ENCODE assay signal across 8 mouse cellular contexts in the genomic region with DNA sequence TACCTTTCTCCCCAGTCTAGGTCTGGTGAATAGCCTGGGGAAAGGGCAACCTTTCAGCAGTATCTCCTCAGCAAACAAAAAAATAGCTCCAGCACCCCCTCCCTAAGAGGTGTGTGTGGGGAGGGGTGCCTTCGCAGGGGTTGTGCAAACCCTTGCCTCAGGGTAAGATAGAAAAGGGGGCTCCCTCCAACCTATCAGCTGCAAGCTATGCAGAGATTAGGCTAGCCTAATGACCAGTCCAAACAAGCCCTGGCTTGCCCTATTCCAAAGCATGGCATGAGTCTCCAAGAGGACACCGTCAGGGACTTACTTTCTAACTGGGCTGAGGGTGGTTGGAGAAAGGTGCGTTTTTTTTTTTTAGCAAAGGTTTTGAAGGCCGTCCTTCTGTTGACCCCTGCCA. TPM values are rescaled to one million over a fixed set of nuclear protein-coding genes. Genes with fewer than 3 reads are reported as not detected.
DNase-seq lines count a peak whose midpoint lies in the region; ATAC-seq and TF ChIP-seq lines count a peak whose summit lies in the region.

No protein-coding gene starts in this region.

- H3K9me3 ChIP-seq in heart, embryonic 10.5 days = no peaks in the 10 kb centered on the region
- H3K9me3 ChIP-seq in E14TG2a.4 (ENCODE audit: low read length) = no peaks in the 10 kb centered on the region
- no peaks in the 10 kb centered on the region for H3K9me3 ChIP-seq in forebrain, postnatal 0 days (ENCODE audit: low read length)
- no peaks in the 10 kb centered on the region for H3K9me3 ChIP-seq in liver, embryonic 14.5 days (ENCODE audit: control insufficient read depth, low read length)

- no peak for TF ChIP-seq EP300 in liver, embryonic 14.5 days (IDR thresholded peaks at IDR 0.05; ENCODE audit: low read depth)

- 35% methylated on average over 4 of the region's 4 CpGs for WGBS in heart, embryonic 10.5 days
- WGBS in forebrain, postnatal 0 days = 54% methylated on average over 4 of the region's 4 CpGs
- 50% methylated on average over 4 of the region's 4 CpGs for WGBS in liver, embryonic 14.5 days (ENCODE audit: insufficient replicate concordance)

- no peak for TF ChIP-seq CTCF in E14TG2a.4 (conservative IDR thresholded peaks at IDR 0.05; ENCODE audit: low read length)
- no peak for TF ChIP-seq CTCF in forebrain, postnatal 0 days (IDR thresholded peaks at IDR 0.05; ENCODE audit: low read depth)
- TF ChIP-seq CTCF in liver, embryonic 14.5 days (IDR thresholded peaks at IDR 0.05; ENCODE audit: low read depth) = no peak

- peak overlapping the region; percentile 100 for H3K4me3 ChIP-seq in heart, embryonic 10.5 days
- peak overlapping the region; percentile 98 for H3K4me3 ChIP-seq in E14TG2a.4 (replicated peaks; ENCODE audit: low read length)
- H3K4me3 ChIP-seq in forebrain, postnatal 0 days (ENCODE audit: low read depth, low read length) = 0 out of 2 replicates have a peak overlapping the region, but pooled peaks have one; percentile 67
- H3K4me3 ChIP-seq in liver, embryonic 14.5 days (ENCODE audit: insufficient read depth in 1 of 2, low read depth in 2 of 2, low read length in 2 of 2) = peak overlapping the region in 1 of 2 experiments; percentile 93; a peak in 2 of 4 replicates

- peak overlapping the region; percentile 98 for H3K27ac ChIP-seq in heart, embryonic 10.5 days
- H3K27ac ChIP-seq in forebrain, postnatal 0 days (ENCODE audit: low read depth, low read length) = no peak overlapping the region
- no peak overlapping the region; the same call in 1 of the 2 replicates for H3K27ac ChIP-seq in liver, embryonic 14.5 days

- H3K9ac ChIP-seq in forebrain, postnatal 0 days = peak overlapping the region; percentile 89; the same call in 1 of the 2 replicates
- H3K9ac ChIP-seq in liver, embryonic 14.5 days (replicated peaks) = peak overlapping the region; percentile 95

- H3K36me3 ChIP-seq in heart, embryonic 10.5 days = peaks cover 36% of the 10 kb centered on the region
- peaks cover 35% of the 10 kb centered on the region for H3K36me3 ChIP-seq in E14TG2a.4 (ENCODE audit: insufficient read depth, low read length)
- peaks cover 9% of the 10 kb centered on the region for H3K36me3 ChIP-seq in forebrain, postnatal 0 days (ENCODE audit: insufficient read depth)
- peaks cover 9% of the 10 kb centered on the region for H3K36me3 ChIP-seq in liver, embryonic 14.5 days (replicated peaks; ENCODE audit: control insufficient read depth, insufficient read depth, low read depth)

- peak overlapping the region; percentile 89 for H3K4me2 ChIP-seq in forebrain, postnatal 0 days (ENCODE audit: low read depth)
- H3K4me2 ChIP-seq in liver, embryonic 14.5 days (ENCODE audit: low read depth) = peak overlapping the region; percentile 98

- DNase-seq in heart, embryonic 10.5 days (ENCODE audit: low spot score) = no peak
- no peak for DNase-seq in heart, adult 8-10 months (ENCODE audit: low spot score)
- no peak for DNase-seq in forebrain, postnatal 0 days
- no peak for DNase-seq in liver, embryonic 14.5 days (ENCODE audit: low read depth in 3 of 3, low spot score in 3 of 3)
- DNase-seq in adipocyte (ENCODE audit: low spot score) = no peak
- no peak for DNase-seq in right cerebral cortex, postnatal 36 days (ENCODE audit: low spot score in 2 of 2)
- no peak for DNase-seq in spleen, postnatal 14 days (ENCODE audit: low spot score in 2 of 2)

- H3K4me1 ChIP-seq in heart, embryonic 10.5 days = peaks cover 53% of the 10 kb centered on the region
- H3K4me1 ChIP-seq in E14TG2a.4 (replicated peaks; ENCODE audit: low read depth, low read length) = peaks cover 85% of the 10 kb centered on the region
- peaks cover 13% of the 10 kb centered on the region for H3K4me1 ChIP-seq in forebrain, postnatal 0 days (ENCODE audit: insufficient read depth)
- H3K4me1 ChIP-seq in liver, embryonic 14.5 days (replicated peaks; ENCODE audit: control insufficient read depth in 2 of 2, insufficient read depth in 2 of 2, low read length in 1 of 2) = peaks cover 45 to 50% of the 10 kb centered on the region in 2 experiments

- ATAC-seq in forebrain, postnatal 0 days = no peak
- no peak for ATAC-seq in liver, embryonic 14.5 days (ENCODE audit: insufficient read depth)

- peaks cover 9% of the 10 kb centered on the region for H3K27me3 ChIP-seq in heart, embryonic 10.5 days (ENCODE audit: insufficient read depth, poor library complexity, severe bottlenecking)
- no peaks in the 10 kb centered on the region for H3K27me3 ChIP-seq in E14TG2a.4 (ENCODE audit: insufficient read depth, low read length)
- H3K27me3 ChIP-seq in forebrain, postnatal 0 days (ENCODE audit: insufficient read depth, low read length) = no peaks in the 10 kb centered on the region
- H3K27me3 ChIP-seq in liver, embryonic 14.5 days (ENCODE audit: control insufficient read depth, insufficient read depth, low read length) = no peaks in the 10 kb centered on the region

RNA-seq across cellular contexts. Expression of a gene that starts 0.8 kb away (rescaled TPM):
- 57.9 and 88.7 TPM in 2 replicates for polyA plus RNA-seq in heart, embryonic 10.5 days (2016; fragmentation: Nextera tagmentation; extraction: Ambion mirVana)
- total RNA-seq in heart, adult 8-10 months (2022) = 1 to 10 TPM; 3.4 to 4.3 (median 3.7) TPM
- 99.0 and 107 TPM in 2 replicates for total RNA-seq in forebrain, postnatal 0 days (2014; rRNA removed)
- polyA plus RNA-seq in forebrain, postnatal 0 days (2015; fragmentation: Nextera tagmentation; extraction: Ambion mirVana) = 104 and 131 TPM in 2 replicates
- 35.1 and 39.9 TPM in 2 replicates for polyA plus RNA-seq in liver, embryonic 14.5 days (2012; rRNA removed)
- polyA plus RNA-seq in liver, embryonic 14.5 days (2014; fragmentation: Nextera tagmentation; extraction: Ambion mirVana) = 17.1 and 18.0 TPM in 2 replicates

RNA-seq across cellular contexts. Expression of a gene that starts 10.3 kb away (rescaled TPM):
- polyA plus RNA-seq in heart, embryonic 10.5 days (2016; fragmentation: Nextera tagmentation; extraction: Ambion mirVana) = 15.3 and 16.5 TPM in 2 replicates
- total RNA-seq in heart, adult 8-10 months (2022) = 1 to 10 TPM; 2.0 to 3.2 (median 2.3) TPM
- total RNA-seq in forebrain, postnatal 0 days (2014; rRNA removed) = 4.7 and 6.1 TPM in 2 replicates
- 5.5 and 5.7 TPM in 2 replicates for polyA plus RNA-seq in forebrain, postnatal 0 days (2015; fragmentation: Nextera tagmentation; extraction: Ambion mirVana)
- polyA plus RNA-seq in liver, embryonic 14.5 days (2012; rRNA removed) = 9.8 and 10.6 TPM in 2 replicates
- 7.4 and 7.8 TPM in 2 replicates for polyA plus RNA-seq in liver, embryonic 14.5 days (2014; fragmentation: Nextera tagmentation; extraction: Ambion mirVana)

RNA-seq across cellular contexts. Expression of a gene that starts 10.3 kb away (rescaled TPM):
- polyA plus RNA-seq in heart, embryonic 10.5 days (2016; fragmentation: Nextera tagmentation; extraction: Ambion mirVana) = 16.9 and 18.7 TPM in 2 replicates
- 1 to 10 TPM; 2.9 to 7.1 (median 5.0) TPM for total RNA-seq in heart, adult 8-10 months (2022)
- 15.3 and 22.0 TPM in 2 replicates for total RNA-seq in forebrain, postnatal 0 days (2014; rRNA removed)
- polyA plus RNA-seq in forebrain, postnatal 0 days (2015; fragmentation: Nextera tagmentation; extraction: Ambion mirVana) = 13.9 and 19.0 TPM in 2 replicates
- 47.4 and 69.6 TPM in 2 replicates for polyA plus RNA-seq in liver, embryonic 14.5 days (2012; rRNA removed)
- polyA plus RNA-seq in liver, embryonic 14.5 days (2014; fragmentation: Nextera tagmentation; extraction: Ambion mirVana) = 44.9 and 50.5 TPM in 2 replicates

RNA-seq across cellular contexts. Expression of a gene that starts 17.2 kb away (rescaled TPM):
- polyA plus RNA-seq in heart, embryonic 10.5 days (2016; fragmentation: Nextera tagmentation; extraction: Ambion mirVana) = 863 and 999 TPM in 2 replicates
- 100 to 1,000 TPM; 760 to 870 (median 833) TPM for total RNA-seq in heart, adult 8-10 months (2022)
- 772 and 968 TPM in 2 replicates for total RNA-seq in forebrain, postnatal 0 days (2014; rRNA removed)
- 938 and 1,223 TPM in 2 replicates for polyA plus RNA-seq in forebrain, postnatal 0 days (2015; fragmentation: Nextera tagmentation; extraction: Ambion mirVana)
- polyA plus RNA-seq in liver, embryonic 14.5 days (2012; rRNA removed) = 628 and 1,347 TPM in 2 replicates
- polyA plus RNA-seq in liver, embryonic 14.5 days (2014; fragmentation: Nextera tagmentation; extraction: Ambion mirVana) = 1,087 and 1,100 TPM in 2 replicates

RNA-seq across cellular contexts. Expression of a gene that starts 22.1 kb away (rescaled TPM):
- polyA plus RNA-seq in heart, embryonic 10.5 days (2016; fragmentation: Nextera tagmentation; extraction: Ambion mirVana) = 63.2 and 88.1 TPM in 2 replicates
- total RNA-seq in heart, adult 8-10 months (2022) = 1 to 10 TPM; 6.8 to 8.7 (median 8.1) TPM
- total RNA-seq in forebrain, postnatal 0 days (2014; rRNA removed) = 76.9 and 83.5 TPM in 2 replicates
- 50.8 and 55.5 TPM in 2 replicates for polyA plus RNA-seq in forebrain, postnatal 0 days (2015; fragmentation: Nextera tagmentation; extraction: Ambion mirVana)
- polyA plus RNA-seq in liver, embryonic 14.5 days (2012; rRNA removed) = 7.1 and 7.7 TPM in 2 replicates
- polyA plus RNA-seq in liver, embryonic 14.5 days (2014; fragmentation: Nextera tagmentation; extraction: Ambion mirVana) = 11.3 and 12.4 TPM in 2 replicates
